Mouse (Mus musculus) heart, adult 8-10 months (tissue): ENCODE measurements around the gene Nfyc. TPM values are rescaled to one million over a fixed set of nuclear protein-coding genes. Genes with fewer than 3 reads are reported as not detected.

Source experiments
- DNase-seq: peaks from one replicate; pipeline ENCODE4 v3.0.0; 2022; ENCODE audit warnings: low spot score
- total RNA-seq, 4 experiments: library from RNA; stranded (reverse); gene quantifications; 2 replicates each; pipeline ENCODE4 v1.2.4; 2022

Nfyc gene
- 10 to 100 TPM; 52.4 to 55.1 (median 54.4) TPM for total RNA-seq

GRCm38 (mm10) chr4:120831472-120831871, at the start of gene Nfyc:
TSS of gene Nfyc (minus strand) at chr4:120831572.
- DNase-seq = no peak

- DNase-seq = no peak
Measured at GRCm38 (mm10) chr4:120880731-120881432, 49.5 kb upstream of the Nfyc start.

DNA sequence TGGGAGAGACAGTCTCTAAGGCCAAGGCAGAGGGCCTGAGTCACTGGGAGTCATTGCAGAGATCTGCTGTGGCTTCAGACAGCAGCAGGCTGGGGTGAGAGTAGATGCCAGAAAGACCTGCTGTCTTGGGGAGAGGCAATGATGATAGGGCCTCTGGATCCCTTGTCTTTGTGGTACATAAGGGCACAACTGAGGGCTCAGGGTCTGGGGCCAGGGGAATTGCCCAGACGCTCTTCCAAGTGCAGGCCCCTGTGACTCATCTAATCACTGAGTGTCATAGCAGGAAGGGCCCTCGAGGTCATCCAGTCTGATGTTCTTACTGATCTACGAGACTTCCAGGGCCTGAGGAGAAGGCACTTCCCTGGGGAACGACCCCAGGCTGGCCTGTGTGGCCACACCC, 48.0 kb upstream of the Nfyc start:
- no peak for DNase-seq

- no peak for DNase-seq
Measured at GRCm38 (mm10) chr4:120878728-120879127, 47.4 kb upstream of the Nfyc start.

GRCm38 (mm10) chr4:120875961-120876360, 44.6 kb upstream of the Nfyc start:
- no peak for DNase-seq

- DNase-seq = no peak
Measured at GRCm38 (mm10) chr4:120870262-120870748, 38.9 kb upstream of the Nfyc start.

- no peak for DNase-seq
Measured at GRCm38 (mm10) chr4:120868988-120869387, 37.6 kb upstream of the Nfyc start.

GRCm38 (mm10) chr4:120868246-120868645, 36.9 kb upstream of the Nfyc start:
- DNase-seq = no peak

DNA sequence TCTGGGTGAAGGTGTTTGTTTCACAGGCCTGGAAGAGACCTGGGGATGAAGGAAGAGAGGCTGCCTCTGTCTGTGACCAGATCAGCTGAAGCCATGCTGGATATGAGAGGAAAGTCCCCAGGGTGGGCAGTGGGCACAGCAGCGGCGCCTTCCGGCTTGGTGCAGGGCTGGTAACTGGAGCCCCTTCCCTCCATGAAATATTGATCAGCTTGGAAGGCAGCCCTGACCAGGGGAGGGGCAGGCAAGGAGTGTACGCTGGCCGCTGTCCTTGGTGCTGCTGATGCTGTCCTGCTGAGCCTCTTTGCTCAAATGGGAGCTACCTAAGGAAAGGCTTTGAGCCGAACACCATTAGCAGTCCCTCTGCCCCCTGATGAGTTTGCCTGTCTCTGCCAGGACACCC, 34.8 kb upstream of the Nfyc start:
- no peak for DNase-seq

DNA sequence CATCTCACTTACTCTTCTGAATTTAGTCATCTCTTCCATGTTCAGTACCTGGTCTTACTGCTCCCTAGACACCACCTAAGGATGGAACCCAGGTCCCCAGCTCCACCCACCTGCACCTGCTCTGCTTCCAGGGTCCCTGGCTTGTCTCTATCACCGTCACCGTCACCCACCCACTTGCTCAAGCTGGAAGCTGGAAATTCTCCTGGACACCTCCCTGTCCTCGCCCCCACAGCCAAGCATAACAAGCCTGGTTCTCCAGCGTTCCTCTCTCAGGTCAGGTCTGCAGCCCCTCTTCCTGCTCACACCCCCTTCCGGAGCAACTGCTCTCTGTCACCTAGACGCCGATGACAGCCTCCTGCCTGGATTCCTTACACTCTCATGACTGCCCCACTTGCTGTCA, 28.5 kb upstream of the Nfyc start:
- DNase-seq = no peak

DNA sequence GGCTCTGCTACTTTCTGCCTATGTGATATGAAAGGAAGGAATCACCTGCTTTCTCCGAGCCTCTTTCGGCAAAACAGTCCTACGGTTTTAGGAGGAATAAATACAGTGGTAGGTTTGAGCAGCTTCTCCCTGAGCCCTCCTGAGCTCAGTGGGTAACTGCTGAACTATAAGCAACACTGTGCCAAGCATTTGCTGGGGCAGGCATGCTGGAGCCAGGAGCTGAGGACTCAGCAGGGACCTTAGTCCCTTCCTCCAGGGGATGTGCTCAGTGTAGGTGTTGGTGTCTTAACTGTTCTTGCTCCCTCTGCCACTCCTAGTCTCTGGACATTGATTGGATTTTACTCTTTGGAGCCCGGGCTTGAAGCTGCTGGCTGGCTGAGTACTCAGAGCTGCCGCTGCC, 25.0 kb upstream of the Nfyc start:
- no peak for DNase-seq

DNA sequence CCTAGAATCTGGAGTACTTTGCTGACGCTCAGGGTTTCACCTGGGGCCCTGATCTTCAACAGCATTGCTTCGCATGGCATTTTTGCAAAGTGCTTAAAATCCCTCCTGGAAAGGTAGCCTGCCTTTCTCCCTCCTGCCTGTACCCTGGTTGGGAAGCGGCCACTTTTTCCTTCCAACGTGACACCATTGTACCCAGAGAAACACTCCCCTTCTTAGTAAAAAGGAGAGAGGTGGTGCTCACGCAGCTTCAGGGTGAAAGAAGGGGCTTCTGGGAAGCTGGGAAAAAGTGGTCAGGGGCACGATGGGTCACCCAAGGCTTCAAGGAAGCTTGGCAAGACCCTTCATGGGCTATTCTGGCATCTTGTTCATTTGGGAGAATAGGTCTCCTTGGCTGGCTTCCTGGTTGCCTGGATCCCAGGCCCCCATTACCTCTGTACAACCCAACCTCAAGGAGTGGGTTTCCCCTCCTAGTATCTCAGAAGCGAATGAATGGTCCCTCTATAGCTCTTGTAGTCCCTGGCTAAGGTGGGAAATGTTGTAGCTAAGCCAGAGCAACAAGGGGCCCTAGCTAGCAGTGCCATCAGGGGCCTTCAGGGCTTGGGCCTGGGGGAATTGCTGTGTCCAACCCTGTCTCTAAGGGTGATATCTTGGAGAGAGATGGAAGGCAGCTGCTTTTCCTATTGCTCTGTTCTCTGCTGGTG, 24.1 kb upstream of the Nfyc start:
- no peak for DNase-seq

GRCm38 (mm10) chr4:120854588-120855319, 23.4 kb upstream of the Nfyc start, which contains the start of gene Rims3:
TSS of gene Rims3 (plus strand) at chr4:120854816.
- no peak for DNase-seq

GRCm38 (mm10) chr4:120850946-120851345, 19.6 kb upstream of the Nfyc start:
- peak; percentile 26 for DNase-seq

- no peak for DNase-seq
Measured at GRCm38 (mm10) chr4:120849451-120849850, 18.1 kb upstream of the Nfyc start.

- DNase-seq = no peak
Measured at GRCm38 (mm10) chr4:120848909-120849308, 17.5 kb upstream of the Nfyc start.

- no peak for DNase-seq
Measured at GRCm38 (mm10) chr4:120845098-120845497, 13.7 kb upstream of the Nfyc start.

DNA sequence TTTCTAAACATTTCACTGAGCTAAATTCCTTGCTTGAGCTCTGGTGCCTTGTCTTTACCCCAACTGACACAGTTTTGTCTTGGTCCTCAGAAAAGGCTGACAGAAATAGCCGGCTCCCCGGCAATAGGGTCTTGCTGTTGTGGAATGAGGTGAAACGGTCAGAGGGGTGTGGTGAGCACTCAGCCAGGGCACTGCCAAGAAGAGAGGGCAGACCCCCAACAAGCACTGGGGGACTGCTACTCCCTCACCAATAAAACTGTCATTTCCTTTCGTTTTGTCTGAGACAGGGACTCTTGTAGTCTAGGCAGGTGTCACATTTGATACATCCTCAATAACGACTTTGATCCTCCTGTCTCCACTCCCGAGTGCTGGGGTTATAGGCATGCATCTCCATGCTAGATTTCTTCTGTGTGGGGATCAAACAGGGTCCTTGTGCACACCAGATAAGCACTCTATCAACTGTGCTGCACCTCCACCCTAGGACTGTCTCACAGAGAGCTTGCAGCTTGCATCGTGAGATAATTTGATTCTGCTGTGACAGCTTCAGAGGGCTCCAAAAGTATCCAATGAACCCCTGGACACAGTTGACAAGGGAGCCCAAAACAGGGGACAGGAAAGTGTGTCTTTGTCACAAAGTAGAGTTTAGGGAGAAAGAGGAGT, 13.2 kb upstream of the Nfyc start:
- no peak for DNase-seq

- DNase-seq = no peak
Measured at GRCm38 (mm10) chr4:120841342-120841741, 10.0 kb upstream of the Nfyc start.

- DNase-seq = no peak
Measured at GRCm38 (mm10) chr4:120830767-120831166, 605 bp downstream of the Nfyc start.

- no peak for DNase-seq
Measured at GRCm38 (mm10) chr4:120826418-120826817, 5.0 kb downstream of the Nfyc start.
